Mouse (Mus musculus) thymus, postnatal 0 days (tissue): ENCODE results near the gene Il2ra. TPM values are rescaled to one million over a fixed set of nuclear protein-coding genes. Genes with fewer than 3 reads are reported as not detected.

Source experiments
- DNase-seq: peaks from one replicate; pipeline ENCODE4 v3.0.0-alpha.2; 2015; ENCODE audit warnings: low spot score
- polyA plus RNA-seq: library from polyadenylated mRNA; unstranded; fragments of >200 nt; fragmentation: Nextera tagmentation; extraction: Ambion mirVana; gene quantifications from 2 replicates; pipeline ENCODE4 v1.2.1, GENCODE M21; 2015

The Il2ra gene
- polyA plus RNA-seq, 1 experiment from 2014 or later = 46.0 TPM

GRCm38 (mm10) chr2:11699905-11700304, 57.3 kb downstream of the Il2ra start:
- no peak for DNase-seq

DNA sequence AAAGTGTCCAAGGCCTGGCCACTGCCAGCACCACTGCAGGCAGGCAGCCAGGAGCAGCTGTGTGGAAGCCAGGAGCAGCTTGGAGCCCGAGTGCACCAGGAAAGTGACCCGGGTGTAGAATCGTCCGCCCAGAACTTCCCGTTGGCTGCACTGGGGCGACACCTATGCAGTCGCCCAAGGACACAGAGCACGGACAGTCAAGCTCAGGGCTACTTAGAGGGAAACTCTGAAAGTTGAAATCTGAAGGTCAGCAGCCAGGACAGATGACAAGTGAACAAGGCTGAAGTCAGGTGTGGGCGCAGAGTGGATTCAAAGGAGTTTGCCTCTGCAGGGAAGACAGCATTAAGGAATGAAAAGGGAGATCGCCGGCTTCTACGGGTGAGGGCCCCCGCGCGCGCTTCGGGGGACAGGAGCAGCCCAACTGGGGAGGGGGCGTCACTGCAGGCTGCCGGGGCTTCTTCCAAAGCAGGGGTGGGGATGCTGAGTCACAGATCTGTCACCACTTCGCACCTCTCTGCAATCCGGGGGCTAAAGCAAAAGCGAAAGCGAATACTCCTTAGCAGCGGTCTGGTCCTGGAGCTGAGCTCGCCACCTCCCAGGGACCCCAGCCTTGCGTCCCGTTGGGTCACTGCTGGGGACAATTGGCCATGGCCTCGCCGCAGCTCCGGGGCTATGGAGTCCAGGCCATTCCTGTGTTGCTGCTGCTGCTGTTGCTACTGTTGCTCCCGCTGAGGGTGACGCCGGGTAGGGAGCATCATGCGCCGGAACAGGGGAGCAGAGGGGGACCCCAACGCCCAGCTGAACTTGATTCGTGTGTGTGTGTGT, 62.8 kb downstream of the Il2ra start, which contains the start of gene Il15ra:
Il15ra (plus strand) TSS at position 90 of the 825 bp plus-strand sequence.
- DNase-seq = peak; percentile 79

GRCm38 (mm10) chr2:11706030-11706745, 63.6 kb downstream of the Il2ra start:
- DNase-seq = peak; percentile 32

DNA sequence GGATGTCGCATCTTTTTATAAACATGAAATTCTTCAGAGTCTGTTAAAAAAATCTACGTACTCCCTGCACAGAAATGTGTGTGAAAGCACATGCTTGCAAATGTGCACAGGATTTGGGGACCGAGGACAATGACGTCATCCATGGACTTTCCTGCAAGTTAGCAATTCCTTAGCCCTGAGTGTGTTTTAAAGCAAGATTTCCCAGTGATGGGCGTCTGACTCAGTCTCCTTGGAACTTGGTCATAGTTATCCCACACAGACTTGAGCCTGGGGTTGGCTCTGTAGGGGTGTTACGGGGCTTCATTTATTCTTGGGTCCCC, 64.1 kb downstream of the Il2ra start:
- no peak for DNase-seq

DNA sequence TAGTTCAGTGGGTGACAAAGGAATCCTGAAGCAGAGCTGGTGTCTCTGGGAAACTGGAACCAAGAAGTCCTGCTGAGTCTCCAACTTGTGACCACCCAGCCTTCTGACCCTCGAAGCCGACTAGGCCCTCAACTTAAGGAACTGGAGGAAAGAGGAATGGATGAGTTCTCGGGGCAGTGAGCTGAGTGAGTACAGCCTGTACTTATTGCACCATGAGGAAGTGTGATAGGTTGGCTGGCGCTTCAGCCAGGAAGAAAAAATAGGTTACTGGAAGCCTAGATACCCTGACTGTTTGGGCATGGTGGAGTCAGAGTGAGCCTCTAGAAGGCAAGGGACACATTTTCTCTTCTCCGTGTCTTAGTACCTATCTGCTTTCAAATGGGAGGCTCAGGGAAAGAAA, 65.9 kb downstream of the Il2ra start:
- no peak for DNase-seq

- peak; percentile 58 for DNase-seq
These were observed 67.5 kb downstream of the Il2ra start for GRCm38 (mm10) chr2:11710101-11710500.

DNA sequence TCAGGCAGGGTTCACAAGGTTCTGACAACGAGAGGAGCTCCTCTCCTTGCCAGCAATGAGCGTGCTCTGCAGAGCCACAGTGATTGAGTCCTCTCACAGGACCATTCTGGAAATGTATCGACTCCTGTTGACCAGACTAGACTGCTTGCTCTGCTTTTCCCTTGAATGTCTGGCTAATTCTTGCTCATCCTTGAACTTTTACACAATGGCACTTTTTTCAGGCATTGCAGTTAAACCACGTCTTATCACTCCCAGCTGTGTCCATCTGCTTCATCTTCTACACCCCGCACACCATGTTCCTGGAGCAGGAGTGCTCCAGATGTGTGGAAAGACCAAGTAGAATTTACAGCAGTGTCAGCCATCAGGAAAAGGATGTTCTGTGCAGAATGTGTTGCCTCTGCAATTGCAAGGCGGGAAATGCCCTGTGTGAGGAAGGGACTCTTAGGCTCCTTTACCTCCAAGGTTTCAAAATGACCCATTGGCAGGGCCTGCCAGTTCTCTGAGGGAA, 69.9 kb downstream of the Il2ra start:
- no peak for DNase-seq

- no peak for DNase-seq
These were observed 70.4 kb downstream of the Il2ra start for GRCm38 (mm10) chr2:11713021-11713420.

GRCm38 (mm10) chr2:11714535-11714934, 71.9 kb downstream of the Il2ra start:
- DNase-seq = no peak

- no peak for DNase-seq
These were observed 76.0 kb downstream of the Il2ra start for GRCm38 (mm10) chr2:11718573-11718972.

GRCm38 (mm10) chr2:11722564-11722963, 80.0 kb downstream of the Il2ra start:
- no peak for DNase-seq

DNA sequence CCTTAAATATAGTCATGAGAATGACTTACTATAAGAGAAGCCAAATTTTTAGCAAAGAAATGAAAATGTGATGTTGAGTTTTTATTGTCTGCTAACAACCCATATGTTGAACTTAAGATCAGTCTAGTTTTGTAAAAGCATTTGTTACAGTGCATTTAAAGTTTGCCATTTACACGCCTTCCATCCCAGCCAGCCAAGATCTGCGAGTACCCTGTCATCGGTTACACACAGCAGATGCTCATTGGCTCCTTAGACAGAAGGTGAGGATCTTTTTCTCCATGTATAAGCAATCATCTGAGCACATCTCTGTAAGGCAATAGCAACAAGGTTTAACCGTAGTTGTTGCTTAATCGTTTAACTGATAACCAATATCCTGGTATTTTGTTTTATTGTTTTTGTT, 85.0 kb downstream of the Il2ra start:
- no peak for DNase-seq

DNA sequence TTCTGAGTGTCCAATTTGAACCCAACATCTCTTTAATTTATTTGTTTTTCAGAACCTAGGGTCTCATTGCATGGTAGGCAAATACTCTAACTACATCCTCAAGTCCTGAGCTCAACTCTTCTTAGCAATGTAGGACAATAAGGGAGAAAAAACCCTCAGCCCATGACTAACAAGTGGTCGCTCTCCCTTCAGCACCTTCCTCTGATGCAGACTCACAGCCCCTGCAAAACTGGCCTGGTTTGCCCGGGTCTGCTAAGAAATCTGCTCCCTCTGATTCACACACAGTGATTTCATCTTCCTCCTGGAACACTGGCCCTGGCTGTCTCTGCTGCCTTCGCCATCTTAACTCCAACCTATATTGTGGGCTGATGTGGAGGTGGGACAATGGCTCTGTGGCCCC, 86.5 kb downstream of the Il2ra start:
- no peak for DNase-seq

- no peak for DNase-seq
These were observed 90.4 kb downstream of the Il2ra start for GRCm38 (mm10) chr2:11732978-11733377.

DNA sequence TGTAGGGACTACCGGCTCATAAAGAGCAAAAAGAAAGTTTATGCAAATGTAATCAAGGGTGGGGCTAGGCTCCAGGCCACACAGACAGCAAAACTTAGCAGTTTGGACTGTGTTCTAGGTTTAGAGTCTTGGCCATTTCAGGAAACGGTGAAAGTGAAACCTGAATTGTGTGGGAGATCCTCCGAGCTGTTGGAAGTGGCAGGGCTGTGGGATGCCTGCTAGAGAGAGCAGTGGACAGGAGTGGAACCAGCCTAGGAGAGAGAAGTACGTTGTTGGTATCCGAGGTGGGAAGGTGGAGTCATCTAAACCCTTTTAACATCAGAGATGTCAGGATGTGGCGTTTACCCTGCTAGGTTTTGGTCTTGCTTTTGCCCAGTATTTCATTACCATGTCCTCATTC, 93.2 kb downstream of the Il2ra start:
- DNase-seq = no peak

- no peak for DNase-seq
These were observed 96.2 kb downstream of the Il2ra start for GRCm38 (mm10) chr2:11738794-11739193.

DNA sequence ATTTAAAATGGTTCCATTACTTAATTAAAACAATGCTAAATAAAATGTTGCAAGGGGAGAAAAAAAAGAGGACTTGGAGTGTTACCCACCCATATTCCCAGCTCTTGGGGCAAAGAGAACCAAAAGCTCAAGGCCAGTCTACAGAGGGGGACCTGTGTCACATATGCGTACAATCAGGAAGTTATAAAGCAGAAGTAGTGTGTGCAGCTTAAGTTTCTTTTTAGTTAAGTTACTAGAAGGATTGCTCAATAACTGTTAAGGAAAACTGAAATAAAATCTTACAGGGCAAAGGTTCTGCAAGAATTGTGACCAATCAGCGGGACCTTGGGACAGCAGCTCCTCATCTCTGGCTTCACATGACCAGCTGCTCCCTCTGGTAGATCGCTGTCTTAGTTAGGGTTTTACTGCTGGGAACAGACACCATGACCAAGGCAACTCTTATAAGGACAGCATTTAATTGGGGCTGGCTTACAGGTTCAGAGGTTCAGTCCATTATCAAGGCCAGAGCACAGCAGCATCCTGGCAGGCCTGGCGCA, 97.0 kb downstream of the Il2ra start:
- DNase-seq = no peak

Other genes starting within 250 kb of the Il2ra start
- 14.0 and 15.0 TPM in 2 replicates for gene Pfkfb3, start 88.7 kb upstream of the Il2ra start, polyA plus RNA-seq
- gene Rbm17, start 38.7 kb upstream of the Il2ra start, polyA plus RNA-seq = 188 and 189 TPM in 2 replicates
- not detected in 2 replicates for gene Gm17490, start 16.5 kb upstream of the Il2ra start, polyA plus RNA-seq
- gene Il15ra, start 62.5 kb downstream of the Il2ra start, polyA plus RNA-seq = 33.1 and 34.2 TPM in 2 replicates
- gene Fbh1, start 134.8 kb downstream of the Il2ra start, polyA plus RNA-seq = 63.0 and 65.7 TPM in 2 replicates
- gene Ankrd16, start 135.1 kb downstream of the Il2ra start, polyA plus RNA-seq = 28.3 and 41.2 TPM in 2 replicates